Mouse (Mus musculus): ENCODE results near the gene Sec14l3. TPM values are rescaled to one million over a fixed set of nuclear protein-coding genes. Genes with fewer than 3 reads are reported as not detected.
A peak's percentile ranks its signal among the peaks of the same experiment; 100 is the strongest.

Gene Sec14l3
- total RNA-seq, 2 experiments from 2014 or later: not detected

GRCm38 (mm10) chr11:4078267-4078933 lies 13.8 kb downstream of the Sec14l3 start:
- no peak for DNase-seq
- no peak overlapping the region for H3K27ac ChIP-seq
- H3K4me3 ChIP-seq: no peak overlapping the region
- TF ChIP-seq CTCF (IDR thresholded peaks at IDR 0.05): no peak
- intact Hi-C loops (cut with DNase I): no loop called here

GRCm38 (mm10) chr11:4080219-4080618 lies 15.6 kb downstream of the Sec14l3 start:
- no peak overlapping the region for H3K27ac ChIP-seq
- intact Hi-C loops (cut with DNase I): no loop called here
- no peak overlapping the region for H3K4me3 ChIP-seq
- peak; percentile 80 for TF ChIP-seq CTCF (IDR thresholded peaks at IDR 0.05)
- DNase-seq: peak; percentile 57

GRCm38 (mm10) chr11:4083316-4084078 lies 18.9 kb downstream of the Sec14l3 start:
- intact Hi-C loops (cut with DNase I): loop anchor here (1.0 to 2.0 kb wide), 2 partner anchors 29 to 82 kb away; no protein-coding TSS in a partner anchor
- DNase-seq: peak; percentile 42
- H3K4me3 ChIP-seq: no peak overlapping the region
- H3K27ac ChIP-seq: no peak overlapping the region
- TF ChIP-seq CTCF (IDR thresholded peaks at IDR 0.05): peak; percentile 88

DNA sequence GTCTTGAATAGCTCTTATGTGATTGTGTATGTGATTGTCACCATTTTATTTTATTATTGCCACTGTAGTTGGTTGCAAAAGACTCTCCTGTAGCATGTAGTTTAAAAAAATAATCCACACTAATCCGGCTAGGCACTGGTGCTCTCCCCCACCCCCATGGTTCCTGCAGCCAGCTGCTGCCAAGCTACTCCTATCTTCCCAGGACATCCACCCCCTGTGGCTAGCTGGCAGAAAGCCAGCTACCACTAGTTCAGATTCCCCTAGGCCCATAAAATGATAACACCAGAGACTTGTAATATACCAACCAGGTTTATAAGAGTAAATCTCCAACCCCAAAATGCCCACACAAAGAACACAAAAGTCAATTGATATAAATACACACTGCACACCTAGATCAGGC lies 21.6 kb downstream of the Sec14l3 start:
- Histone ChIP-seq H3K27ac (no peak overlapping the region), H3K4me3 (no peak overlapping the region)
- DNase-seq: no peak
- TF ChIP-seq CTCF (IDR thresholded peaks at IDR 0.05): no peak
- intact Hi-C loops (cut with DNase I): no loop called here

- DNase-seq: no peak
- no peak overlapping the region for H3K27ac ChIP-seq
- no peak for TF ChIP-seq CTCF (IDR thresholded peaks at IDR 0.05)
- intact Hi-C loops (cut with DNase I): no loop called here
- H3K4me3 ChIP-seq: no peak overlapping the region
These were observed 22.6 kb downstream of the Sec14l3 start for GRCm38 (mm10) chr11:4087267-4087666.

DNA sequence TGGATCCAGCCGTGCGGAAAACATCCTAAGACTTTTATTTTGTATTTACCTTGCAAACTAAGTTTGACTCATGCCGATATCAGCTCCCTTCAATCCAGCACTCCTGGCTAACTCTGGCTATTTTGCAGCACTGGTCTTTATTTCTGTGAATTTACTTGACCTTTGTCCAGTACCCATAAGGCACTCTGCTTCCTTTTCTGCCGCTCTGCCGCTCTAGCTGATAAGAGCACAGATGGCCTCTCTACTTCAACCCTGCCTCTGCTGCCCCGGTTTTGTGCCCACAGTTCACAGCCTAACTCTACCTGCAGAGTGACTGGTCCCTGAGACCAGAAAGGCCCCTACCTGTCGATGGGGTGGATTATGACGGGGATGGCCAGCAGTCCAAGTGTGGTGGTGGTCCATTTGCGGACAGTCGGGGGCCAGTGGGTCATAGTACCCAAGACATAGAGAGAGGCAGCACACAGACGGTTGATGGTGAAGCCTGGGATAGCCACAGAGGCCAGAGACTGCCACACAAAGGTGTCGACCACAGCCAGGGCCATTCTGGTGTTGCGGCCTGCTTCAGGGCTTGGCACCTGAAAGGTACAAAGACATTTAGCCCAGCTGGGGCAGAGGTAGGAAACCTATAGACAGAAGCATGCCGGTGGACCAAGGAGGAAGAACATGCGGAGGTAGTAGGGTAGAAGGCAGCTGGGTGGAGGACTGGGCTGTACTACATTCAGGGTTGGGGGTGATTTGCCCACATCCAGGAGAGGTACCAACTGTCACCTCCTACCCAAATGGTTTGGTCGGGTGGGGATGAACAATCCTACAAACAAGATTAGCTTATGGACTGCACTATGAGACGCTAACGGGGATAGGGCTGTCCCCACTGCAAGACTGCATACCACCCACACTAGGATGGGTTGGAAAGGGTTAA lies 29.1 kb downstream of the Sec14l3 start:
- no peak for DNase-seq
- peak overlapping the region; percentile 87; the same call in 1 of the 2 replicates for H3K27ac ChIP-seq
- intact Hi-C loops (cut with DNase I): loop anchor here (2.0 to 10.0 kb wide), 2 partner anchors 29 to 751 kb away; partner anchors contain the start of genes Nf2 and Sec14l2
- TF ChIP-seq CTCF (IDR thresholded peaks at IDR 0.05): no peak
- H3K4me3 ChIP-seq: peak overlapping the region; percentile 83; the same call in 1 of the 2 replicates

DNA sequence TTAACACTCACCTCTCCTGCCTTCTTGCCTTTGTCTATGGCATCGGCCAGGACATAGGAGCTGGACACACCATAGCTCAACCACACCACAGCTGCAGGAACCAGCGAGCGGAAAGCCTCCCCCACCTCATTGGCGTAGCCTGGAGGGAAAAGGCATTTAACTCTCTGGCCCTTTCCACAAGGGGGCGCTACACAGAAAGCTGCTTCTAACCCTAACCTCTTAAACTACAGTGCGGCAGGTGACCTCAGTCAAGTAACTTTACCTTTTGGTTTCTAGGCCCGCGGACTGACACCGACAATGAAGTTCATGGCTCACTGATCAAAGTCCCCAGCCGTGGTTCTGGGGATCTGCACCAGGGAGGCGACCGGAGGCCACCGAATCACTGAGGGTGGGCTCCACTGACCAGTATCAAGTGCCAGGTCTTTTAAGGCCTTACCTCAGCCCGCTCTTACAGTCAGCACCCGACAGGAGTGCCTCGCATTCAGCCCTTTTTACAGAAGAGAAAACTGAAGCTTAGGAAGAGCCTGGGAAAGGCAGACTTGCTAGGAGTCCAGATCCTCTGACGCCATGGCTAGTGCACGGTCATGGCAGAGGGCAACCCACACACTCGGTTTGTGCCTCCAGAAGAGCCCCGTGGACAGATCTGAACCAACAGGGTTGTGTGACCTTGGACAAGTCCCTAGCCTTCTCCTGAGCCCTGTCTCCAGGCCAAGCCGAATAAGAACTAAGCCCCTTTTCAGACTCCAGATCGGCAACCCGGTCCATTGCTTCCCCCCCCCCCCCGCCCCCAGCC lies 29.9 kb downstream of the Sec14l3 start:
- intact Hi-C loops (cut with DNase I): loop anchor here (2.0 to 10.0 kb wide), 2 partner anchors 28 to 750 kb away; partner anchors contain the start of genes Nf2 and Sec14l2
- Histone ChIP-seq H3K4me3 (peak overlapping the region; percentile 83), H3K27ac (peak overlapping the region; percentile 87)
- peak; percentile 81 for TF ChIP-seq CTCF (IDR thresholded peaks at IDR 0.05)
- DNase-seq: peak; percentile 78

DNA sequence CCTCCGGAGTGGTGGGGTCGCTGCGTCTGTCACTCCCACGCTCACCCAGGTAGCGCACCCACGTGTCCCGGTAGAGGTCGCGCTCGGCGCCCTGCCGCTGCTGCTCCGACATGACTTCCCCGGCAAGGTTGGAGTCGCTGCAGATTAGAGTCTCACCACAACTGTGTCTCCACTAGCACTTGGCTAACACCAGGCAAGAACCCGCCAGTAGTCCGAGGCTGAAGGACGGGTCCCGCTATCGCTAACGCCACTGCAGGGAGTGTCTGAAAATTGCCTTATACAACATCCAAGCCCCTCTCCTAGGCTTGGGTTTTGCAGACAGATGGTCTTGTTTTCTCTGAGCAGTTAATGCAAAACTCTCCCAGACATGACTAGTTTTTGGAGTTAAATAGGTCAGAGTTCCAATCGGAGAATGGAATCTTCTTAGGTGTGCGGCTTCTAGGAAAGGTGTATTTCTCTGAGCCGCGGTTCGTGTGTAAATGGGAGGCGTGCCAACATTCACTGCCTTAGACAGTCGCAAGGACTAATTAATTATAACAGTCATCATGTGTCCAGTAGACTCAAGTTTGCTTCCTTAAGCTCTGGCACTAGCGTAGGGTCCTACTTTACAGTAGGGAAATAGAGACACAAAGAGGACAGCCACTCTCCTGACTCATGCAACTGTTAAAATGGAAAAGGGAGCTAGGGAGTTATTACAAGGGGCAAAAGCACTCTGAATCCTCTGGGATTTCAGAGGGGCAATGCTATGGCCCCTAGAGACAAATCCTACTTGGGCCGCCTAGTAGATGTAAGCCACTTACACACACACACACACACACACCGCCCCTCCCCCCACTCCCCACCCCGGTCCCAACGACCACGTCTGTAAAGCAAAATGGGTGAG lies 30.8 kb downstream of the Sec14l3 start, which contains the start of gene Mtfp1:
TSS of gene Mtfp1 (minus strand) at position 275 of the 883 bp plus-strand sequence.
- peak; percentile 3; the same call in 1 of the 2 replicates for TF ChIP-seq CTCF (IDR thresholded peaks at IDR 0.05)

GRCm38 (mm10) chr11:4096054-4096984 lies 31.7 kb downstream of the Sec14l3 start:
- Histone ChIP-seq H3K27ac (peak overlapping the region; percentile 94), H3K4me3 (peak overlapping the region; percentile 83)
- no peak for TF ChIP-seq CTCF (IDR thresholded peaks at IDR 0.05)
- intact Hi-C loops (cut with DNase I): loop anchor here (10.0 kb wide), 1 partner anchor 748 kb away; the partner anchor contains the start of gene Nf2
- peak; percentile 100 for DNase-seq

More for the DNA sequence above, 30.8 kb downstream of the Sec14l3 start, which contains the start of gene Mtfp1:
- intact Hi-C loops (cut with DNase I): loop anchor here (2.0 to 10.0 kb wide), 2 partner anchors 27 to 749 kb away; partner anchors contain the start of genes Nf2 and Sec14l2
- peak; percentile 76 for DNase-seq
- Histone ChIP-seq H3K4me3 (peak within 1 kb of the TSS; percentile 83), H3K27ac (peak within 1 kb of the TSS; percentile 87)

Measured in gastrocnemius, adult 2 months (tissue).